Mouse (Mus musculus) inflammation-experienced regulatory T-cells, adult 6 months (primary cell): ENCODE results near the gene Tex11. TPM values are rescaled to one million over a fixed set of nuclear protein-coding genes. Genes with fewer than 3 reads are reported as not detected.
"Not testable (repeated sequence)": the region's sequence is repeated elsewhere in the genome, so short reads cannot be mapped to it uniquely, and the experiment has no call there.

Experiments used
- ATAC-seq: one replicate; pipeline ENCODE4 v1.8.0; 2017
- polyA plus RNA-seq, 3 experiments: library from polyadenylated mRNA; unstranded; fragments of 100-300 nt; shearing (Covaris generic); gene quantifications; one replicate each; pipeline ENCODE4 v1.2.1; 2017

Gene Tex11
- polyA plus RNA-seq, result 1 to 10 TPM in 1 of 3 experiments, not detected in 2; 2.7 TPM

DNA sequence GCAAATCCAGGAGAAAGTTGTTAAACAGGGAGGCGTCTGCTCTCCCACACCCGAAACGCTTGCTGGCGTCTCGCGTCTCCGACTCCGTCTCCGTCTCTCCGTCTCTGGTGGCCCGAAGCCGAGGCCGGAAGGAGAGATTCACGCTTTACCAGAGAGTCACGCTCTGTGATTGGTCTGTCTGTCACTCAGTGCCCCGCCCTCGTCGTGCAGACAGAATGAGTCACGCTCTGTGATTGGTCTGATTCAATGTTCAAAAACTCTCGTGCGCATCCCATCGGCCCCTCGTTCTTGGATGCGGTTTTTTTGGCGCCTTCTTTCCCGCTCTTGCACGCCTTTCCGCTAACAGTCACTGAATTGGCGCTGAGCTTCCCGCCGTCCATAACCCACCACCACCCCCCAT, at the start of gene Tex11:
TSS of gene Tex11 (minus strand) at position 127 of the 400 bp plus-strand sequence.
- no peak for ATAC-seq

DNA sequence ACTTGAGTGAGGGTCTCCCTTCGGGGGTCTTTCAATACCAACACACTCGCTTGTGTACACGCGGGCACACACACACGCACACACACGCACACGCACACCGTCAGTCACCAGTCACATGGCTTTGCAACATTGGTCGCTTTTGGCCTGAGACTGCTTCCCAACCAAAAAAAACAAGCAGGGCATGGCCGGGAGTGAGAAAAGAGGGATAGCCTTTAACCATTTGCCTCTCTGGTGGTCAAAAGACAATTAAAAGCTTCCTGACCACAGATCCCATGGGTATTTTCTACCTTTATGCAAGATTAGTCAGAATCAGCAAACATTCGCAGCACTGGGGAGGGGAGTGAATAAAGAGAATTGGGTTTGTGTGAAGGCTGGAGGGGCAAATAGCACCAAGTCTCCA, 26.5 kb upstream of the Tex11 start, which contains the start of gene Slc7a3:
TSS of gene Slc7a3 (minus strand) at position 101 of the 400 bp plus-strand sequence.
- ATAC-seq, result no peak

DNA sequence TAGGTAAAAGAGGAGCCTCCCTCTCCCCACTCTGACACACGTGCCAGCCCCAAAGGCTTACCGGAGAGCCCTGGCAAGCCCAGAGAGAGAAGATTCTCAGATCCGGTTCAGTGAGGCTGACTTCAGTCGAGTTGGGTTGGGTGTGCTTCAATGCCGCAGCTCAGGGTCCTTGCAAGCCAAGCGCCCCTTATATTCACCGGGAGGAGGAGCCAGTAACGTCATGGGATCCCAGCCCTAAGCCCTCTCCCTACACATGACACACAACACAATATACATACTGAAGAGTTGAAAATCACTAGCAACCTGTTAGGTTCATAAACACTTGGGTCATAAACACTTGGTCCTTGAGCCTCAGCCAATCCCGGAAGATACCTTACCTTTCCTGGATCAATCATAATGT, 25.7 kb upstream of the Tex11 start:
- not testable (repeated sequence) for ATAC-seq

DNA sequence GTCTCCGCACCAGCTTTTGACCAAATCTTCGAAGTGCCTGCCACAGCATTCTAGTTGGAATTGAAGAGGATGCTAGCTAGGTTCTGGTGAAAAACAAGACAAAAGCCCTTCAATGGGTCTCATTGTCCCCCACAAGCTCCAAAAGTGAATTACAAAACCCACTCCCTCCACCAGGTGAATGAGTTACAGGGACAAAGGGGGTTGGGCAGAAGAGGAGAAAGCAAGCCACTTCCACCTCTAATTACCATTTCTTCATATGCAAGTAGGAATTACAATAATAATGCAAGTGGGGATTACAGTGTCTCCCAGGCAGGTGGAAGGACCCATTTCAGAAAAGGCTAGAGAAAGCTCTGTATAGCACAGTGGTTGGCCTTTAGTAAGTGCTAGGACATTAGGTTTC, 24.7 kb upstream of the Tex11 start:
- ATAC-seq, result no peak

DNA sequence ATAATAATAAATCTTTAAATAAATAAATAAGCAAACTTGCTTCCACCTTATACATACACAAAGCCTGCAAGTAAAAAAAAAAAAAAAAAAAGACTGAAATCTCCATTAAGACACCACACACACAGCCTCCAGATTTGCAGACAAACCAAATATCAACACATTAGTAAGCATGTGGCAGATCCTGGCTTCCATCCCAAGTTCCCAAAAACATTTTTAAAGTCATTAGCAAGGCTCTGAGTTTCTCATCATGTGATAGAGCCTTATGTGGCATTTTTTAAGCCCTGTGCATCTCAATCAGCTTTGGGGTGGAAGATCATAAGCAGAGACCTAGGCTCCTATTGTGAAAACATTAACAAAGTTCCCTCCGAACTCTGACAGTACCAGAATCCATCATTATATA, 5.8 kb upstream of the Tex11 start:
- ATAC-seq, result no peak

DNA sequence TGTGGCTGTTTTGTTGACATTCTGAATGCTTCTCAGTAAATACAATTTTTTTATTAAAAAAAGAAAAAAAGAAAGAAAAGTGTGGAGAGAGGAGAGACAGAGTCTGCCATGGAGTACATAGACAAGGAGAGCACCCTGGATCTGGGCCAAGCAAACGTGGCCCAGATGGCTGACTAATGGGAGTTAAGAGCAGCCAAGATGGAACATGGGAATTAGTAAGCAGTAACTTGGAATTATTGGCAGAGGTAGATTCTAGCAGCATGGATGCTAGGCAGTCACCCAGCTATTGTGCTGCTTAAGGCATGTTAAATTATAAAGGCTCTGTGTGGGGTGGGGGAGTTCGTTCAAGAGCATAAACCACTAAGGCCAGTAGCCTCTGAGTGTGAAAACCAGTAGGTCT, 4.0 kb upstream of the Tex11 start:
- no peak for ATAC-seq

DNA sequence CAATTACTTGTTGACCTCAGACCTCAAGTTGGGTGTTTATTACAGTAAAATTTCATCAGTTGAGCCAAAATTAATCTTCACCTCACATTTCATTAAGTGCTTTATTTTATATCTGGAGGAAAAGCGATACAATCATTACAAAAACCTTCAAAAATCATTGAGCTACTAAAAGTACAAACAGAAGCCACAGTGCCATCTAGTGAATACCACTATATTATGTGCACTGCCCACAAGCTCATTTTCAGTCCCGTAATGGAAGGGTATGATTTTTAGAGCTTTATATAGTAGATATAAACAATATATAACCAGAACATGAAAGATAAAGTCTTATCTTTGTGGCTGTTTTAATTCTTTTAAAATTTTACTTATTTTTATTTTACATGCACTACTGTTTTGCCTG, 115.8 kb downstream of the Tex11 start:
- no peak for ATAC-seq

DNA sequence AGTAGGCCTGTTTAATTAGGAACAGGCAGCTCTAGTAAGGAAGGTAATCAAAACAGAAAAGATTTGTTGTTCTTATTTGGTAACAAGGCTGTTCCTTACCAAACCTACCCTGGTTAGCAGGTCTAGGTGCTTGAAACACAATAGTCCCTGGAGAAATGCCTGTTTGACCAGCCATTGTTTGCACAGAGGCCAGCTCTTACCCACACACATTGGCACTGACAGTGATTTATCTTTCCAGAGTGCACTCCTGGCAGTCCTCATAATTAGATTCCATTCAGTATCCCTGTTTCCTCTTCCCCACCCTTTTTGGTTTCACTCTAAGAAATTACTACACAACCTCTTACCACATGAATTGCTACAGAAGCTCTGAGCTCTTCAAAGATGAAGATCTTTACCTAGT, 220.3 kb downstream of the Tex11 start:
- no peak for ATAC-seq

DNA sequence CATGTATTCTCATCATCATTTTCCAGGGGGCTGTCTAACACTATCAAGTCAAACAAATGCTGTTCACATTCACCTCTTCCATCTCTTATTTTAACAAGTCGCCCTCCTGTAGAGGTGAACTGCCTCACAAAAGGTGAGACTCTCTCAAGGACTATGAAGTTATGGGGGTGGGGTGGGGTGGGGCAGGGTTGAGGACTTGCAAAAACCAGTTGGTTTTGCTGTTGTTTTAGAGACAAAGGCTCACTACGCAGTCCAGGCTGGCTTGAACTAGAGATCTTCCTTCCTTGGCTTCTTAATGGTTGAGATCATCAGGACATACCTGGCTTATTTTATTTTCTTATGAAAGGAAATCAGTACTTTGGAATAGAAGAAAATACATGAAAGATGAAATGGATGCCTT, 226.7 kb downstream of the Tex11 start:
- no peak for ATAC-seq

DNA sequence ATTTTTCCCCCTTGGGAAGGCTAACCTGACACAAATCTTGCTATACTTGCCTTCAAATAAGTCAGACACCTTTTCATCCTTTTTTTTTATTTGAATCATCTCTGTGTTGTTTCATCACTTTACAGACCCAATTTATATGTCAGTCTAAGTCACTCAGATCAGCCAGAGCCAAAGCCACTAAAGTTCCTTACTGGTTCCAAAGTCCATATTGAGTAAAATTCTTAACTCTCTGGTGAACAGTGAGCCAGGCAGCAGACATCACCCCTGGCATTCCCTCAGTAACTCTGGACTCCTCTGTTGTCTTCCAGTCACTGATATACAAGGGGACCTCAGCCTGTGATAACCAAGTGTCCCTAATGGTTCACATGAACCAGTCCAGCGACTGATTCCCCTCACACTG, 233.9 kb downstream of the Tex11 start:
- ATAC-seq, result no peak

DNA sequence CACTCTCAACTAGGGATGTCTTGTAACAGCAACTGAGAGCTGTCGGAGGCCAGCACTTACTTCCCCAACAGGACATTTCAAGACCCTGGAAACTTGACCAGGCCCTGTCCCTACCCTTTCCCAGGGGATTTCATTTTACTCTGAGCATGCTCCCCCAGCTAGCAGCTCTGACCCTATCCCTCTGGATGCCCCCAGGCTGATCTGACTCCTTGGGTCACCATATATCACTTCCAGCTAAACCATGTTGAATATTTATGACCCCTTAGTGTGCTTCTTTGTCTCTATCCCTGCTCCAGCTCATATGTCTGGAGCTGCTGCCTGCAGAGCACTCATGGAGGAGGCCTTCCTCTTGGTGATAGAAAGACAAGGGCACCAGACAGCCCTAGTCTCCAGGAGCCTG, 238.3 kb downstream of the Tex11 start:
- ATAC-seq, result no peak

DNA sequence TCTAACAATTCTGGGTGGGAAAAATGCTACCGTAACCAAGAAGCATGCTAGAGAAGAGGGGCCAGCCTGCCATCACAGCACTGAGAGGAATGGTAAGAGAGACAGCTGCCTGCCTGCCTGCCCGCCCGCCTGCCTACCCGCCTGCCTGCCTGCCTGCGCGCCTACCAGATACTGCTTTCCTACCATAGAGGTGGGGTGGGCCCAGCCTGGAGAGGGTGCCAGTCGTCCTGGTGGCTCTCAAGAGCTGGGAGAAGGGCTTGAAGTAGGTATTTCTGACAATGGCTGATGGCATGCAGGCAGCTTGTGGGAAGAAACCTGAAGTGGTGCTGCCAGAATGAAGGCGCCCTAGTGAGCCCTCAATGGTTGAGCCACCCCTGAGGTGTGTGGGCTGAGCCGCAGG, 240.8 kb downstream of the Tex11 start:
- no peak for ATAC-seq

DNA sequence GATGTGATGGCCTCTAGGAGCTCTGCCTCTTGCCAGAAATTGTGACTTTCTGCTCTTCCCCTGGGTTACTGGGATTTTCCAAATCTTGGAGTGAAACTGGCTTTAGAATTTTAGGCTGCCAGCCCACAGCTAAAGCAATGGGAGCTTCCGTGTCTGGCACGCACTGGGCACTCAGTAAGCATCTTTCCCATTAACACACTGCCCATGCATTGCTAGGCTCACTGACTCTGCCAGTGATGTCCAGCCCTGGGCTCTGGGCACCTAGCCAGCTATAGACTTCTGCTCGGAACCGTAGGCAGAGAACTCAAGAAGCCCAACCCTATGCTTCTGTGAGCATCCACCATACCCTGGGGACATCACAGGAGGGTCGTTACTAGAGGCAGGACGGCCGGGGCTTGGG, 243.7 kb downstream of the Tex11 start:
- no peak for ATAC-seq

DNA sequence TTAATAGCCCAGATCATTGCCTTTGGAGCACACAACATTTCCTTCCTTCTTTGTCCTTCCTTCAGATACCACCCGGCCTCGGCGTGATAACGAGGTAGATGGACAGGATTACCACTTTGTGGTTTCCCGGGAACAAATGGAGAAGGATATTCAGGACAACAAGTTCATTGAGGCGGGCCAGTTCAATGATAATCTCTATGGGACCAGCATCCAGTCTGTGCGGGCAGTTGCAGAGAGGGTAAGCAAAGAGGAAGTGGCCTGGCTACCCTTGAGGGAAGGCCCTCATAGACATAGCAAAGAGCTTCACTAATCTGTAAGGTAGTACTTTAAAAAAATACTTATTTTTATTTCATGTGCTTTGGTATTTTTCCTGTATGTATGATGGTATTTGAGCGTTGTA, 245.3 kb downstream of the Tex11 start:
- no peak for ATAC-seq

DNA sequence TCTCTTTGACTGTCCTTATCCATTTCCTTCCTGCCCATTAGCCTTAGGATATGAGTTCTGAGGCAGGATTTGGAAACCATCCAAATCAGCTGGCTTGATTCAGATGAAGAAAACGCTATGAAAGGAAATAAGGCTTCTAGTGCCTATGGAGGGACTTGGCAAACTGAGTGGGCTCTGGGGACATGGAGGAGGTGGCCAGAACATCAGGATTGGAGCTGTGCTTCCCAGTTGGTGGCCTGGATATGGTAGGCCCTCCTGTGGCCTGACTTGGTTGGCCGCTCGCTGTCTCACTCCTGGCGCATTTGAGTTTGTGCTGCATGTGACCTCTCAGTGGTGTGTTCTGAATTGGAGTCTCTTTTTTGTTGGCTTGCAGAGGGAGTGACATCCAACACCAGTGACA, 248.3 kb downstream of the Tex11 start:
- ATAC-seq, result no peak

DNA sequence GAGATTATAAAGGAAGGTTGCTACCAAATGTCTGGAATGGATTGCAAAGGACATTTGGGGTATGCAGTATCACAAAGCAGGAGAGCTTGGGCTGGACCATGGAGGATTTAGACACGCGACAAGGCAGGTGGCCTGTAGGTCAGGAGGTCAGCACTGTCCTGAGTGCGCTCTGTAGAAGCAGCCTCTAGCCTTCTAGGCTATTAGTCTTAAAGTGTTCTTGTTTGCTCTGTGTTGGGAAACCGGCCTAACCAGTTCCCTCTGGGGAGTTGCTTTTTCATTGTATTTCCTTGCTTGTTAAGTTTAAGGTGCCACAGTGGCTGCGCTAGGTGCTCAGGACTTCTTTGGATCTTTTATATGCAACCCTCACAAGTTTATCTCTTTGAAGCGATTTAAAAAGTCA, 257.4 kb downstream of the Tex11 start:
- no peak for ATAC-seq

DNA sequence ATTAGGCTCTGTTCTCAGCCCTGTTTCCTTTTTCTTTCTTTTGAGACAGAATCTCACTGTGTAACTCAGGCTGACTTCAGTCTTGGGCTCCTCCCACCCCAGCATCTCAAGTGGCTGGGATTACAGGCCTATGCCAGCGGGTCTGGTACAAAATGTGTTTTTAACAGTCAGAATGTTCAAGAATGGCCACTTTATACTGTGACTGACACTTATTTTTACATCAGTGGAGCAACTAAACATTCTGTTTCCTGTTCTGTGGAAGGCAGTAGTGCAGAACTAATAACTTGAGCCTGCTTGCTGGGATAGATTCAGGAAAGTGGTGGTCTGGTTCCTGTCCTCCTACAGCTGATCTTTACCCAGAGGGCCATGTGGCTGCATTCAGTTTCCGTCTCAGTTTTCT, 258.8 kb downstream of the Tex11 start:
- ATAC-seq, result no peak

DNA sequence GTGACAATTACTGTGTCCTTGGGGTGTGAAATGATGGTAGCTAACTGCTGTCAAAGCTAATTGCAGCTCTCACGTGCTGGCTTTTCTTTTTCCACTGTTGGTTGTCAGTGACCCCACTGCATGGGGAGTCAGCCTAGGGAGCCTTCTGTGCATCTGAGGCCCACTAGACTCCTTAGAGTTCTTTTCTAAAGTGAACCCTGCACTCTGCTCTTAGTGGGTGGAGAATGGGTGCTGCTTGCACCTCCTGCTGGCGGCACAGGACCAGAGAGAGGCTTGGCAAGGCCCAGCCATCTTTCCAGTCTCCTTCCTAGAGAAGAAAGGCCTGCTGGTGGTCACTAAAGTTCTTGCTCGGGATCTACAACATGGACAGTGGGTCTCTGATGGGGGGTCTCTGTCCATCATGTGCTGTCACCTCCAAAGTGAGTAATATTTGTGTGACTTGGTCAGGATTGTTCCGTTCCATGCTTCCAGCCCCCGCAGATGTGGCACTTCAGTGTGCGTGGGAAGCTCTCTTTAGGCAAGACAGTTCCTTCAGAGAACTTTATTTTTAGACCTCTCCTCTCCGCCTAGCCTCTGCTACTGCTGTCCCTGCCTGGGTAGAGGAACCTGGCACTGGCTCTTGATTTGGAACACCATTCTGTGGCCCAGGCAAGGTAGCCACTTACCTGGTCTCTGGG, 261.5 kb downstream of the Tex11 start:
- ATAC-seq, result no peak

DNA sequence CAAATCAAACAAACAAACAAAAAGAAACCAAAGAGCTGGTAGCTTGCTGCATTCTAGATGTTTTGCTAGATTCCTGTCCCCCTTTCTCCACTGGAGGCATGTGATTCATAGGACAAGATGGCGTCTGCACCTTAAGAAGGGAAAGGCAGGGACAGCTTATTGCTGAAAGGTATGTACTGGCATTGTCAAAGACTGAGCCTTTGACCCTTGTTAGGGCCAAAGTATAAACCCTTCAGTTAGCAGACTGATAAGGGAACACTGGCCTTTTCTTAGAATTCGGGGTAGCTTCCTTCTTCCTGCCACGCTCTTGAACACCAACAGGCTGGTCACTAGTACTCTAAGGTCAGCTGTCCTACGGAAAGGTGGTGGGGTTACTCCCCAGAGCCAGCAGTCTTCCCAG, 262.1 kb downstream of the Tex11 start:
- ATAC-seq, result no peak

DNA sequence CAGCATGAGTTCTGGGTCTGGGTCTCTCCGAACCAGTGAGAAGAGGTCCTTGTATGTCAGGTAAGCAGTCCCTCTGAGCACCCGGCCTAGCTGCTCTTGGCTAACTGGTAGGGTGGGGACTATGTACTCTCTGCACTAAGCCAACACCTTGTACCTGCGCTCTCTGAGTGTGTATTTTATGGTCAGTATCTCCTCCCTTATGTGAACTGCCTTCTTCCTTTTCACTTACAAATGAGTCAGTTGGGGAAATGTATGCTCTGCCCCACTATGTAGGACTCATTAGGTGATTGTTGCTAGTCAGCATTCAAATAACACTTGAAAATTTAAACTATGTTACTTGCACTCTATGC, 262.8 kb downstream of the Tex11 start:
- no peak for ATAC-seq

DNA sequence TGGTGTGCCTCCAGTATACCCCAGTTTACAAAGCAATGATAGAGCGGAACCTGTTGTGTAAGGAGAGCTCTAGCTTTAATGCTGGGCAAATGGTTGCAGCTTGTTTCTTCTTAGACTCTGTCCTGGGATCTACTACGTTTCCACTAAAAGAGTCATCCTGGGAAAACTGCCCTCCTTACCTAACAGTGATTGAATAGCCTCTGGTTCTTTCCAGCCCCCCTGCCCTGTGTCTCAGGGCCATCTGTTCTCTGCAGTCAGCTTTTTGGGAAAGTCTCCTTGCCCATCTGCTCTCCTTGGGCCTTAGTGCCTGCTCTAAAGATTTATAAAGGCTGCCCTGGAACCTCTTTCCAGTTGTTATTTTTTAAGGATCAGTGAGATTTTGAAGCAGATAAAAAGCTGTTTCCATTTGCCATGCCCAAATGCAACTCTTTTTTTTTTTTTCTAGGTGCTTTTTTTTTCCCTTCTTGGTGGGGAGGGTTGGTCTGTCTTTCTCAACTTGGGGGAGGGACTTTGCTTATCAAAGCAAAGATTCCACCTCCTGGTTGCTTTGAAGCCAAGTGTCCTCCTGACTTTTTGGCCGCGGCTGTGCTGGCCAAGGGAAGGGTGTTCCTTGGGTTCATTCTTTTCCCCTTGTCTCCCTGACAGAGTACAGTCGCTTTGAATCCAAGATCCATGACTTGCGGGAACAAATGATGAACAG, 263.3 kb downstream of the Tex11 start:
- no peak for ATAC-seq

DNA sequence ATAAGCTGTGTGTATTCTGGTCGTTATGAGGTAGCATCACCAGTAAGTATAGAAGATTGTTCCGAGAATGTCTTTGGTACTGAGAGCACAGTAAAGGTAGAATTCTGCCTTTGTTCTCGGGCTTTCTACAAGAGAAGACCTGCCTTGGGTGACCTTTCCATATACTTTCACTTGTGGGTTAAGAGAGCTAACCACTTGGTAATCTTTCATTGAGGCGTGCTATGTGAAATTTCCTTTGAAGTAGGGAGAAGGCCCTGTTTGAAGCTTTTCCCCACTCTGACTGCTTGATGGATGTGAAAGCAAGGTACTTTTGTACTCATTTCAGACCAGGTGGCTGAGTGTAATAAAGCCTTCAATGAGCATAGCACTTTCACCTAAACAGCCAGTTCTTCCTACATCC, 270.1 kb downstream of the Tex11 start:
- peak; percentile 93 for ATAC-seq
